Mouse (Mus musculus) stomach, embryonic 16.5 days (tissue): ENCODE results near the gene Lrtm1. TPM values are rescaled to one million over a fixed set of nuclear protein-coding genes. Genes with fewer than 3 reads are reported as not detected.

Experiments used
- ATAC-seq: fragments of 200-750 bp; cut with Nextera tagmentation; 2 replicates; pipeline ENCODE4 v1.8.0; 2017; ENCODE audit warnings: moderate number of reproducible peaks, moderate TSS enrichment; ENCODE audit not compliant: insufficient read depth, low FRiP score
- H3K27ac ChIP-seq: fragments of 300-500 bp; sonication (generic); 2 replicates; pipeline ENCODE4 v1.5.1; 2014; ENCODE audit warnings: low read length
- H3K27me3 ChIP-seq: fragments of 300-500 bp; sonication (generic); 2 replicates; pipeline ENCODE4 v1.6.1; 2014; ENCODE audit warnings: low read length, control low read depth, mixed read lengths; ENCODE audit not compliant: control insufficient read depth, insufficient read depth
- H3K36me3 ChIP-seq: fragments of 300-500 bp; sonication (generic); 2 replicates; pipeline ENCODE4 v1.6.1; 2014; ENCODE audit warnings: low read length; ENCODE audit not compliant: control insufficient read depth, insufficient read depth
- H3K4me1 ChIP-seq: fragments of 300-500 bp; sonication (generic); 2 replicates; pipeline ENCODE4 v1.6.1; 2014; ENCODE audit warnings: low read length, control low read depth, mixed read lengths; ENCODE audit not compliant: control insufficient read depth, insufficient read depth
- H3K4me2 ChIP-seq: fragments of 300-500 bp; sonication (generic); 2 replicates; pipeline ENCODE4 v1.6.1; 2014; ENCODE audit warnings: low read depth, low read length, mixed read lengths
- H3K4me3 ChIP-seq: fragments of 300-500 bp; sonication (generic); replicated peaks from 2 replicates; pipeline ENCODE4 v1.5.1; 2014; ENCODE audit warnings: mild to moderate bottlenecking, low read length
- H3K9ac ChIP-seq: fragments of 300-500 bp; sonication (generic); 2 replicates; pipeline ENCODE4 v1.6.1; 2014; ENCODE audit warnings: low read length
- H3K9me3 ChIP-seq: fragments of 300-500 bp; sonication (generic); replicated peaks from 2 replicates; pipeline ENCODE4 v1.6.1; 2016; ENCODE audit warnings: low read length, control low read depth; ENCODE audit not compliant: control insufficient read depth
- WGBS: fragments of 180-500 bp; shearing (Covaris S2); extraction: QIAGEN DNeasy Blood & Tissue Kit; methylation state at CpG from one replicate; pipeline ENCODE4 v1.1.7; 2014; 5-methylcytosine and 5-hydroxymethylcytosine counted together
- polyA plus RNA-seq: library from polyadenylated mRNA; unstranded; fragments of >200 nt; fragmentation: Nextera tagmentation; extraction: Ambion mirVana; gene quantifications from 2 replicates; pipeline ENCODE4 v1.2.1, GENCODE M21; 2015

The Lrtm1 gene
- polyA plus RNA-seq, 1 experiment from 2014 or later: 0.90 TPM

- H3K9ac ChIP-seq: no peak overlapping the region
- no peaks in the 10 kb centered on the region for H3K36me3 ChIP-seq
- H3K27me3 ChIP-seq: no peaks in the 10 kb centered on the region
- no peaks in the 10 kb centered on the region for H3K4me1 ChIP-seq
- no peaks in the 10 kb centered on the region for H3K9me3 ChIP-seq
- WGBS: 87% methylated on average over 4 of the region's 4 CpGs
- H3K27ac ChIP-seq: no peak overlapping the region
- no peak for ATAC-seq
- no peak overlapping the region for H3K4me2 ChIP-seq
- no peak overlapping the region for H3K4me3 ChIP-seq
Observed at GRCm38 (mm10) chr14:29009644-29010043, 8.4 kb upstream of the Lrtm1 start.

DNA sequence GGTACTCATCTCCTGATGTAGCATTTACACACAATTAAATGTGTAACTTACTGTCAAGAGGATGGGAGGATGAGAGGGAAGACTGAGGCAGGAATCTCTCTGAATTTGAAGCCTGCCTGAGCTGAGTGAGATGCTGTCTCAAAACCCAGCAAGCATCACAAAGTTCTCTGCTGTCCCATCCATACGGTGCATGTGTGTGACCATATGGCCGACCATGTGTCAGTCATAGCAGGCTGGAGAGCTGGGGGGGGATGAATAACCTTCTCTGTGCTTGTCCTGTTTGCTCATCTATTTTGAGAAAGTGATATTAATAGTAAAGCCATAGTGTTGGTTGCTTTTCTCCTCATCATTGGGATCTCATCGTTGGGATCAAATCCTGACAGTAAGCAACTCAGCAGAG lies 4.8 kb upstream of the Lrtm1 start:
- Histone ChIP-seq H3K4me2 (no peak overlapping the region), H3K4me1 (no peaks in the 10 kb centered on the region), H3K36me3 (no peaks in the 10 kb centered on the region), H3K27ac (no peak overlapping the region), H3K9ac (no peak overlapping the region), H3K4me3 (no peak overlapping the region), H3K27me3 (no peaks in the 10 kb centered on the region), H3K9me3 (no peaks in the 10 kb centered on the region)
- ATAC-seq: no peak
- 87% methylated on average over 3 of the region's 3 CpGs for WGBS

- WGBS: 74% methylated on average over 2 of the region's 2 CpGs
Observed at GRCm38 (mm10) chr14:29014680-29015079, 3.3 kb upstream of the Lrtm1 start.

GRCm38 (mm10) chr14:29015896-29016295 lies 2.1 kb upstream of the Lrtm1 start:
- Histone ChIP-seq H3K9me3 (no peaks in the 10 kb centered on the region), H3K4me2 (no peak overlapping the region), H3K36me3 (no peaks in the 10 kb centered on the region), H3K4me1 (no peaks in the 10 kb centered on the region), H3K27ac (no peak overlapping the region), H3K9ac (no peak overlapping the region), H3K27me3 (no peaks in the 10 kb centered on the region), H3K4me3 (no peak overlapping the region)
- WGBS: 53% methylated on average over 5 of the region's 5 CpGs
- ATAC-seq: no peak

More at GRCm38 (mm10) chr14:29014680-29015079, 3.3 kb upstream of the Lrtm1 start:
- H3K4me1 ChIP-seq: no peaks in the 10 kb centered on the region
- H3K9ac ChIP-seq: no peak overlapping the region
- H3K4me2 ChIP-seq: no peak overlapping the region
- H3K27ac ChIP-seq: no peak overlapping the region
- H3K36me3 ChIP-seq: no peaks in the 10 kb centered on the region
- no peaks in the 10 kb centered on the region for H3K9me3 ChIP-seq
- ATAC-seq: no peak
- H3K4me3 ChIP-seq: no peak overlapping the region
- H3K27me3 ChIP-seq: no peaks in the 10 kb centered on the region

DNA sequence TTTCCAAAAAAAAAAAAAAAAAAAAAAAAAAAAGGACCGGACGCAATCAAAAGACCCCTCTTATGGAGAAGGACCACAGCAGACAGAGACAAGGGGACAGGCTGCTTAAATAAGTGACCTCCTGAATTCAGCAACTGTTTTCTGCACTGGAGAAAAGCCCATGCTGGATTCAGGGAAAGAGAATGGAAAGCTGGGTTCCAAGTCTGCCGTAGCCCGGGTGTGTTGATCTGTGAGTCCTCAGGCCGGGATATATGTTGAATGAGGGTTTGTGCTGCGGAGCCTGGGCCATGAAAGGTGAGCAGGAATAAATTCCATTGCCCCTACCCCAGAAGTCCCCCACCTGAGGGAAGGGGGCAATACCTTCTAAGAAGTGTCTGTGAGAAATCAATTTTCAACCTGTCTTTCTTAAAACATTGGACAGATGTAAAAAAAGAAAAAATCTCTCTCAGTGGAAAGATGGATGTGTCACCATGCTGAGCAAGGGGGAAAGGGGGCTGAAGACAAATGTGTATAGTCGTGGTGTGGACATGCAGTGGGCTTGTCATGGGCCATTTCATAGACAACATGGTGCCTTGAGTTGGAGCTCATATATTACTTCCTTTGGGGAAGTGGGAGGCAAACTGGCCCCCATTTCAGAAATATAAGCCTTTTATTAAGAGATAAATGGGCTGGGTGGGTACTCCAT lies 450 bp downstream of the Lrtm1 start:
- H3K4me3 ChIP-seq: no peak overlapping the region
- H3K36me3 ChIP-seq: no peaks in the 10 kb centered on the region
- H3K9ac ChIP-seq: no peak overlapping the region
- no peak overlapping the region for H3K27ac ChIP-seq
- 61% methylated on average over 7 of the region's 7 CpGs for WGBS
- no peaks in the 10 kb centered on the region for H3K4me1 ChIP-seq
- no peaks in the 10 kb centered on the region for H3K9me3 ChIP-seq
- H3K4me2 ChIP-seq: no peak overlapping the region
- ATAC-seq: no peak
- H3K27me3 ChIP-seq: no peaks in the 10 kb centered on the region

- Histone ChIP-seq H3K27ac (no peak overlapping the region), H3K9ac (no peak overlapping the region), H3K27me3 (no peaks in the 10 kb centered on the region), H3K9me3 (no peaks in the 10 kb centered on the region), H3K4me1 (no peaks in the 10 kb centered on the region), H3K4me2 (no peak overlapping the region), H3K4me3 (no peak overlapping the region), H3K36me3 (no peaks in the 10 kb centered on the region)
- 68% methylated on average over 4 of the region's 4 CpGs for WGBS
- no peak for ATAC-seq
Observed at GRCm38 (mm10) chr14:29021295-29021694, 3.3 kb downstream of the Lrtm1 start.

DNA sequence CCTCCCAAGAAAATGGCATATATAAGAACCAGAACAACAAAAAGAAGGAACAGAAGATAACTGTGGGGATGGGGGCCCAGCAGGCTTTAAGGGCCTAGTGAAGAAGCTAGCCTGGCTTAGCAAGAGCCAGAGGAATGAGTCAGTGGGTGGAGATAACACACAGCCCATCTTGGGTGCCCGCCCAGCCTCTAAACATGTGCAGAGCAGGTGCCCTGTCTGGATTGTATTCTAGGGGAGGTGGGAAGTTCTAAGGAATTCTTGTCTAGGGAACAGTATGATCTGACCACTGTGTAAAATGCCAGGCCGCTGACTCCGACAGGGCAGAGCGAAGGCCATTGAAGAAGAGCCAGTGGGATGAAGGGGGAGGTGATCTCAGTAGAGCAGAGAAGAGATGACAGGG lies 5.2 kb downstream of the Lrtm1 start:
- H3K9ac ChIP-seq: no peak overlapping the region
- ATAC-seq: no peak
- H3K4me2 ChIP-seq: no peak overlapping the region
- H3K36me3 ChIP-seq: no peaks in the 10 kb centered on the region
- no peaks in the 10 kb centered on the region for H3K4me1 ChIP-seq
- 96% methylated on average over 4 of the region's 4 CpGs for WGBS
- no peak overlapping the region for H3K27ac ChIP-seq
- H3K9me3 ChIP-seq: no peaks in the 10 kb centered on the region
- no peaks in the 10 kb centered on the region for H3K27me3 ChIP-seq
- no peak overlapping the region for H3K4me3 ChIP-seq

DNA sequence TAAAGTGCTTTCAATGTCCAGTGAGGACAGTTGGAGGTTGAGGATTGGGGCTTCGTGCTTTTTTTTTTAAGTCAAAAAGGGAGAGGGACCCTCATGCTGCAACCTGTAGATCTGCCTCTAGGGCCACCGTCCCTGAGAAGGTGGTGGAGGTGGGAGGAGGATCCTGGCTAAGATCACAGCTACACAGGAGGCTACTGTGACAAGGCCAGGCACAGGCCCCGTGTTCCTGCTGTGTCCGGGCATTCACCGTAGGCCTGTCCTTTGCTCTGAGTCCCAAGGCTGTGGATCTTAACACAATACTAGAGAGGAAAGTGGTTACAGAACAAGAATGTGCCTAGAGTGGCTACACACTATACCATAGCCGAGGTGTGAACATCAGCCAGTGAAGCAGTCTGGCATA lies 7.3 kb downstream of the Lrtm1 start:
- no peak overlapping the region for H3K4me2 ChIP-seq
- no peak overlapping the region for H3K9ac ChIP-seq
- WGBS: 82% methylated on average over 6 of the region's 6 CpGs
- H3K4me1 ChIP-seq: no peaks in the 10 kb centered on the region
- H3K27ac ChIP-seq: no peak overlapping the region
- no peaks in the 10 kb centered on the region for H3K9me3 ChIP-seq
- no peak overlapping the region for H3K4me3 ChIP-seq
- ATAC-seq: no peak
- H3K36me3 ChIP-seq: no peaks in the 10 kb centered on the region
- no peaks in the 10 kb centered on the region for H3K27me3 ChIP-seq

- no peak for ATAC-seq
- Histone ChIP-seq H3K27me3 (no peaks in the 10 kb centered on the region), H3K4me2 (no peak overlapping the region), H3K36me3 (no peaks in the 10 kb centered on the region), H3K9ac (no peak overlapping the region), H3K4me3 (no peak overlapping the region), H3K9me3 (no peaks in the 10 kb centered on the region), H3K4me1 (no peaks in the 10 kb centered on the region), H3K27ac (no peak overlapping the region)
- 84% methylated on average over 5 of the region's 5 CpGs for WGBS
Observed at GRCm38 (mm10) chr14:29027276-29027675, 9.3 kb downstream of the Lrtm1 start.
